Mouse (Mus musculus) skeletal muscle tissue, adult 2 months (tissue): Measurements from ENCODE around the gene Carm1.

Experiments used
- DNase-seq: peaks from one replicate; pipeline ENCODE4 v3.0.0-alpha.2; 2012; ENCODE audit warnings: low read depth, low spot score

Carm1 gene

DNA sequence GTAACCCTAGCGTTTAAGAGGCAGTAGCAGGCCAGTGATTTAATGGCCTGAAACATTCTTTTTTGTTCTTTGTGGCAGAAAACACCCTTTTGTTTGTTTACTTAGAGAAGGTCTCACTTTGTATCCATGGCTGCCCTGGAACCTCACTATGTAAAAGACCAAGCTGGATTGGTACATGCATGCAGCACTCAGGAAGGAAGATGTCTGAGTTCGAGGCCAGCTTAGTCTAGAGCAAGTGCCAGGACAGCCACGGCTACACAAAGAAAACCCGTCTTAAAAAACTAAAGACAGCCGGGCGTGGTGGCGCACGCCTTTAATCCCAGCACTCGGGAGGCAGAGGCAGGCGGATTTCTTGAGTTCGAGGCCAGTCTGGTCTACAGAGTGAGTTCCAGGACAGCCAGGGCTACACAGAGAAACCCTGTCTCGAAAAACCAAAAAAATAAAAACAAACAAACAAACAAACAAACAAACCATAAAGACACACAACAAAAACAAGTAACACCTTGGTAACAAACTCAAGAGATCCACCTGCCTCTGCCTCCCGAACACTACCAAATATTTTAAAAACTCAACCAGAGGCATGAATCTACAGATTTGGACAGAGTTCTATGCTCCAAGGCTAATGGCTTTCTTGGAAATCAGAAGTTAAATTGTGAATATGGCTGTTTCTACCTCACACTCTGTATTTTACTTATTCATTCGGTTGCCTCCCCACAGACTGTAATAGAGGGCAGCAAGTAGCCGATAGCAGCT, 68.3 kb downstream of the Carm1 start:
- DNase-seq, result no peak

DNA sequence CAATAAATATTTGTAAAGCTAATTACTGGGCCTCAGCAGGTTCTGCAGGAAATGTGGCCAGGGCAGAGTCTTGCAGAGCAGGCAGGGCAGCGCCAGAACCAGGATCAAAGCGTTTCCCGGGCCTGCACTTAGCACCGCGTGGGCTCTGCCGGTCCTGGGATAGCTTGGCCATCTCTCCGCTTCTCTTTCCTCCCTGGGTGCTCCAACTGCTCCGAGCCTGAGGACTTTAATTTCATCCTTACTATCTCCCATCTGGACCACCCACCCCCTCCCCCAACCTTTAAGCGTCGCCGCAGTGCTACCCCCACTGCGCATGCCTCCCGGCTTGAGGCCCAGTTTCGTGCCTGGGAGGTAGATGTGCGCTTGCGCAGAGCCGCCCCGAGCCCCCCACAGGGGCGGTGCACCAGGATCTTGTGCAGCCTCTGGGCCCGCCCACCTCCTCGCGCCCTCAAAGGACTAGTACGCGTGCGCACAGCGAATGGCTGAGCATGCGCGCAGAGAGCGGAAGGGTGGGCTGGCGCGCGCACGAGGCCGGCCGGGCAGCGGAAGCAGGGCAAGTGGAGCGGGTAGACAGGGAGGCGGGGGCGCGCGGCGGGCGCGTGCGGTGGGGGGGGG, 69.0 kb downstream of the Carm1 start, which contains the start of gene Smarca4:
TSS of gene Smarca4 (plus strand) at position 553 of the 615 bp plus-strand sequence.
- peak; percentile 99 for DNase-seq

DNA sequence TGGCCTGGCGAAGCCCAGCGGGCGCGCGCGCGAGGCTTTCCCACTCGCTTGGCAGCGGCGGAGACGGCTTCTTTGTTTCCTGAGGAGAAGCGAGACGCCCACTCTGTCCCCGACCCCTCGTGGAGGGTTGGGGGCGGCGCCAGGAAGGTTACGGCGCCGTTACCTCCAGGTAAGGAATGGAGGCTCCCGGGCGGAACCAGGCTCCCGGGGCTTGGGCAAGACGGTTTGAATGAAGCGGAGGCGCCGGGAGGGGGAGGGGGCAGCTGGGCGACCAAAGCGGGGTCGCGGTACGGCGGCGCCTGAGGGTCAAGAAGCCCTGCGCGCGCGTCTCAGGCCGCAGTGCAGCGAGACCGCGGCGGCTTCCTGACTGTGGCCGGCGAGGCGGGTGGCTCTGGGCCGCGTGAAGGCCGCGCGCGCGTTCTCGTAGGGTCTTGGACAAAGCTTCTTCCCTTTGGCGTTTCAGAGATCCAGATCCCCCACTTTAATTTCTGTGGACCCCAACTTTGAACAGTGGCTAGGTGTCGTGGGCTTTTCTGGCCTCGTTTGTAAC, 69.6 kb downstream of the Carm1 start:
- DNase-seq, result peak; percentile 80

DNA sequence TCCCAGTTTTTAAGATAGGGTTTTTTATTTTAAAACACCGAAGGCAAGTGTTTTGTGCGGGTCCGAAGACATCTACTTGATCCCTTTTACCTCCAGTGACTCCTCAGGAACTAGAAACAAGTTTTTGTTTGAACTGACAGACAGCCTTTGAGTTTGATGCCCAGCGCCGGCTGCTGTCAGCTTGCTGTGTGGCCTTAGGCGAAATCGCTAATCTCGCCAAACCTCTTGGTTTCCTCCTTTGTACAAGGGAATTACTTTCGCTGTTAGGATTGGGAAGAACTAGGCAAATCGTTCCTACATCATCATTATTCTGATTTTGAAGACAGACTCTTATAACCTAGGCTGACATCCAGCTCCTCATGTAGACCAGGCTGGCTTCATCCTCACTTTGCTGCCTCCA, 70.4 kb downstream of the Carm1 start:
- DNase-seq, result no peak

DNA sequence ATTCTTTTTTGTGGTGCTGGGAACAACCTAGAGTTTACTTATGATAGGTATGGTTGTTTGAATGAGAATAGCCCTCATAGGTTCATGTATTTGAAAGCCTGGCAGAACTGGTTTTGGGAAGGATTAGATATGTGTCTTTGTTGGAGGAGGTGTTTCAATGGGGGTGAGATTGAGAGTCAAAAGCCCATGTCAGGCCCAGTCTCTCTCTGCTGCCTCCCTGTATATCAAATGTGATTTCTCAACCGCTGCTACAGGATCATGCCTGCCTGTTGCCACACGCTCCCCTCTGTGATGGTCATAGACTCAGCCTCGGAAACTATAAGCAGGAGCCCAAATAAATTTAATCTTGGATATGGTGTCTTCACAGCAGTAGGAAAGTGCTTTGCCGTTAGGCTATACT, 73.5 kb downstream of the Carm1 start:
- DNase-seq, result no peak

DNA sequence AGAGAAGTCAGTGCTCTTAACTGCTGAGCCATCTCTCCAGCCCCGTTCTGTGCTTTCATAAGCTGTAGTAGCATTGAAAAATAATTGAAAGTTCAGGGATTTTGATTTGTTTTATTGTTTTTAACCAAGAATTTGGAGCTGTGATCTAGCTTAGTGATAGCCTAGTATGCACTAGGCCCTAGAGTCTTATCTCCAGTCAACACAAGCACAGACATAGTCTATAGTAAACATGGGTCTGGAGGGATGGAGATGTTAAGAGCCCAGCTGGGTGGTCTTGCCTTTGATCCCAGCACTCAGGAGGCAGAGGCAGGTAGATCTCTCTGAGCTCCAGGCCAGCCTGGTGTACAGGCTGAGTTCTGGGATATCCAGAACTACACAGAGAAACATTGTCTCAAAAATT, 76.0 kb downstream of the Carm1 start:
- no peak for DNase-seq

DNA sequence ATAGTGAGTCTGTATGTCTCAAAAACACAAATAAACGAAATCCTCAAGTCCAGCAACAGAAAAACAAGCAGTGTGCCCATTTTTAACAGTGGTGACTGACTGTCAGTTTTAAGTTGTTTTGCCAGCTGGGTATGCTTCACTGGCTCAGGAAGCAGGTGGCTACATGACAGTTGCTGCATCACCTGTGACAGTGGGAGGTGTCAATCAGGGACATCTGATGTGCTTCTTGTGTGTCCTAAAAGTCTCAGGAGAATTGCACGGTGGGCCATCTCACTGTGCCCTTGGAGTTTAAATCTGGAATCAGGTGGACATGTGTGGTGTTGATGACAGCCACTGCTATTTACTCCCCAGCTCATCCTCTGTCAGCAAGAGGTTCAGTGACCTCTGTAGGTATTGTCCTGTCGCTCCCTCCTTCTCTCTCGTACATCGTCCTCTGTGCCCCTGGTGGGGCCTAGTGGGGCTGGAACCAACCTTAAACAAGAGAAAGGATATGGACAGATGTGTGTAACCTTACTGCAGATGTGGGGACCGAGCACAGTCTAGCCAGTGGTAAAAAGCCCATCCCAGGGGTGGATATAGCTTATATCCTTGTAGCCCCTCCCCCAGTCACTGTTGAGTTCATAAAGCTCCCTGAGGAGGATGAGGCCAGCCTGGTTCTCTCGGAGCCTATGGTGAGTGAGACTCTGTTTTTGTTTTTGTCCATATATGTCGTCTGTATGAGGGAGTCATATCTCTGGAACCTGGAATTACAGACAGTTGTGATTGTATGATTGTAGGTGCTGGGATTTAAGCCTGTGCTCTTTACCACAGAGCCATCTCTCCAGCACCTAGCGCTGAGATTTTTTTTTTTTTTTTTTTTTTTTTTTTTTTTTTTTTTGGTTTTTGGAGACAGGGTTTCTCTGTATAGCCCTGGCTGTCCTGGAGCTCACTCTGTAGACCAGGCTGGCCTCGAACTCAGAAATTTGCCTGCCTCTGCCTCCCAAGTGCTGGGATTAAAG, 78.9 kb downstream of the Carm1 start:
- DNase-seq, result no peak

DNA sequence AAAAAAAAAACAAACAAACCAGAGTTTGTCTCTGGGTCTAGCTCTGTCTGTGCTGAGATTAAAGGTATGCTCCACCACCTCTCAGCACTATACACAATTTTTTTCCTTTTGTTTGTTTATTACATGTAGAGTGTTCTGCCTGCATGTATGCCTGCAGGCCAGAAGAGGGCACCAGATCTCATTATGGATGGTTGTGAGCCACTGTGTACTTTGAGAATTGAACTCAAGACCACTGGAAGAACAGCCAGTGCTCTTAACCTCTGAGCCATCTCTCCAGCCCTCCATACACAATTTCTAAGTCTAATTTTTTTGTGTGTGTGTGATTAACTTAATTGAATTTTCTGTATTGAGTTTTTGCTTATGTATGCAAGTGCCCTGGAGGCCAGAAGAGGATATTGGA, 79.9 kb downstream of the Carm1 start:
- DNase-seq, result no peak

DNA sequence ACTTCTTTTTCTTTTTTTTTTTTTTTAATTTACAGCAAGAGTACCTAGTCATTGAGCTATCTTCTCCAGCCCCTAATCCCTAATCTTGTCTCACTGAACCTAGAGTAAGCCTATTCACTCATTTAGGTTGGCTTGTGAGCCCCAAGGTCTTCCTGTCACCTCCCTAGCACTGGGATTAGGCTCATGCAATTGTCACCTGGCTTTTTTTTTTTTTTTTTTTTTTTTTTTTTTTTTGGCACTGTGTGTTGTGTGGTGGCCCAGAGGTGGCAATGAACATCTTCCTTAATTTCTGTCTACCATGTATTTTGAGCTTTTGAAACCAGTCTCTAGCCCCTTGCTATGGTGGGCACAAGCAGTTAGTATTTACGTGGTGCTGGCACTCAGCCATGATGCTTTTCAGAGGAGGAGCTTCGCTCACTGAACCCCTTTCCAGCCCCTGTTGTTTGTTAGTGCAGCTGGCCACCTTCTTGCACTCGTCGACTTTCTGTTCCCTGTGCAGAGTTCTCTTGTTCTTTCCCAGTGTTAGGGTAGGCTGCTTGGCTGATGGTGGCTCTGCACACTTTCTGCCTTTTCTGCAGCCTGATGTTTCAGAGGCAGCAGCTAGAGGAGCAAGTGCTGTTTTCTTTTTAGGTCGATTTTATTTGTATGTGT, 80.6 kb downstream of the Carm1 start:
- DNase-seq, result no peak

DNA sequence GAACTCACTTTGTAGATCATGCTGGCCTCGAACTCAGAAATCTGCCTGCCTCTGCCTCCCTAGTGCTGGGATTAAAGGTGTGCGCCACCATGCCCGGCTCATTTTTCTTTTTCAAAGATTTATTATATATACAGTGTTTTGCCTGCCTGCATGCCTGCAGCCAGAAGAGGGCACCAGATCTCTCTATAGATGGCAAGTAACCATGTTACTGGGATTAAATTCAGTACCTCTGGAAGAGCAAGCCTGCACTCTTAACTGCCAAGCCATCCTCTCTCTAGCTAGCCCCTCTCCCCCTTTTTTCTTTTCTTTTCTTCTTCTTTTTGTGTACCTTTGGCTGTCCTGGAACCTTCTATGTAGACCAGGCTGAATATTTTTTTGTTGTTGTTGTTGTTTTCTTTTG, 84.0 kb downstream of the Carm1 start:
- DNase-seq, result no peak

DNA sequence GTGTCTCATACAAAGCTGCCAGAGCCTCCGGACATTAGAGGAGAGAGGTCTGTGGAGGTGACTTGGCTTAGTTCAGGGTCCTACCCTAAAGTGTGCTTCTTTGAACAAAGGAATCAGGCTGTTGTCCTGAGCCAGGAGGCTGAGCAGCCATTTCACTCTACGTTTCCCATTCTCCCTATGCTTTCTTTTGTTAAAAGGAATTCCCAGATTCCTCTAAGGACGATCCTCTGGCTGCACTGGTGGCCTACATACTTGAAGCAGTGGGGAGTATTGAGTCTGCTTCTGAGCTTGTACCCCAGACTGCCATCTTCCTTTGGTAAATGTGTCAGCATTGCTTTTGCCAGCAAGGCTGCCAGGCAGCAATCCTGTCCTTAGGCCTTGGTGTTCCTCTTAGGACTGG, 86.4 kb downstream of the Carm1 start:
- no peak for DNase-seq

DNA sequence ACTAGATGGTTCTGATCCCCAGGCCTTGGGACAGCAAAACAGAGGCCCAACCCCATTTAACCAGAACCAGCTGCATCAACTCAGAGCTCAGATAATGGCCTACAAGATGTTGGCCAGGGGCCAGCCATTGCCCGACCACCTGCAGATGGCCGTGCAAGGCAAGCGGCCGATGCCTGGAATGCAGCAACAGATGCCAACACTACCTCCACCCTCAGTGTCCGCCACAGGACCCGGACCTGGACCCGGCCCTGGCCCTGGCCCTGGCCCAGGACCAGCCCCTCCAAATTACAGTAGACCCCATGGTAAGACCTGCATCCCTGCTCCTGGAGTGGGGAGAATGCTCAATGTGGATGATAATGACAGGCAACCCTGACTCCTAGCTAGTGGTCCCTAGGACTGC, 88.9 kb downstream of the Carm1 start:
- no peak for DNase-seq

DNA sequence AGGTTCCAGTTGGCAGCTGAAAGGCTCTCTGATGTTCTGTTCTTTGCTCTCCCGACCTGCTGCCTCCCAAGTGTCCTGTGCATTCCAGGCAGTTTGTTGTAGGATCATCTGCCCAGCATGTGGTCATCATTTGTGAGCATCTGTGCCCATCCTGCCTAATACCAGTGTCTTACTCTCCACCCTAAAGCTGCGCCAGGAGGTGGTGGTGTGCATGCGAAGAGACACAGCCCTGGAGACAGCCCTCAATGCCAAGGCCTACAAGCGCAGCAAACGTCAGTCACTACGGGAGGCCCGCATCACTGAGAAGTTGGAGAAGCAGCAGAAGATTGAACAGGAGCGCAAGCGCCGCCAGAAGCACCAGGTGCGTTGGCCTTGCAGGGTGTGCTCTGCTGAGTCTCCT, 92.3 kb downstream of the Carm1 start:
- DNase-seq, result no peak
